Mouse (Mus musculus) lung, adult 2 months (tissue): ENCODE measurements around the gene C2cd3.

Source experiments
- CTCF ChIP-seq: fragments of 200-500 bp; IDR thresholded peaks from 2 replicates; pipeline ENCODE4 v1.5.1; 2011; ENCODE audit warnings: mild to moderate bottlenecking, low read length, control low read depth; ENCODE audit not compliant: insufficient read depth
- POLR2A ChIP-seq: fragments of 200-500 bp; IDR thresholded peaks from 2 replicates; pipeline ENCODE4 v1.6.1; 2011; ENCODE audit warnings: low read depth, mild to moderate bottlenecking, control low read depth, low read length, borderline replicate concordance; ENCODE audit errors: extremely low read depth

GRCm38 (mm10) chr7:100425795-100426194, 53.8 kb downstream of the C2cd3 start:
- TF ChIP-seq CTCF (no peak), POLR2A (no peak)
